Mouse (Mus musculus) retina, postnatal 1 day (tissue): Measurements from ENCODE around the gene Ugt1a7c.
"Not testable (repeated sequence)": the region's sequence is repeated elsewhere in the genome, so short reads cannot be mapped to it uniquely, and the experiment has no call there.

Experiments
- DNase-seq: peaks from one replicate; pipeline ENCODE4 v3.0.0-alpha.2; 2012

Gene Ugt1a7c

GRCm38 (mm10) chr1:88200456-88200855 lies 105.6 kb downstream of the Ugt1a7c start, which contains the start of gene Ugt1a2:
Gene Ugt1a2 (plus strand): TSS chr1:88200601.
- DNase-seq: no peak

GRCm38 (mm10) chr1:88205294-88205922 lies 110.5 kb downstream of the Ugt1a7c start, which contains the start of gene Dnajb3:
Gene Dnajb3 (minus strand): TSS chr1:88205782.
- DNase-seq: peak; percentile 90

DNA sequence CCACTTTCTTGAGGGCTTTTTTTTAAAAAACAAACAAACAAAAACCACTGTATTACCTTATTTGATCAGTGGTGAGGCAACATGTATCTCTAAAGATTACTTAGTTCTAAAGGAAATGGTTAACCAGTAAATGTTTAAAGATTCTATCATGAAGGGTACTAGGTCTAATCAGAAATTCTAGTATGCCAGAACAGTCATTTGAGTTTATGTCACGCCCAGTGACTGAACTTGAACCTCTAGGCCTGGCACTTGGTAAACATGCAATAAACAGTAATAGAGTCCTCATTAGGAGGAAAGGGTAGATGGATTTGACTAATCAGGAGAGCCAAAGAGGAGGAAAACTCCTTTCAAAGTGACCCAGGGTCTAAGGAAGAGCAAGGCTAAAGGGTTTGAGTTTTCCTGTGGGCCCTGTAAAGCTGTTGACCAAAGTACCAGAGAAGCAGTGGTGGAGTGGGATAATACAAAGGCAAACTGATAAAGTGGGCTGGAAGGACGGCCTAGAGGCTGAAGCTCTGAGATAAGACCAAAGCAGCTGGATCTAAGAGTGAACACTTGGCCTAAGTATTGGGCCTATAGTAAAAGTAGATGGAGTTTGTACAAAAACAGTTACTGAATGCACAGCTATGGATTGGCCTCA lies 112.1 kb downstream of the Ugt1a7c start:
- no peak for DNase-seq

DNA sequence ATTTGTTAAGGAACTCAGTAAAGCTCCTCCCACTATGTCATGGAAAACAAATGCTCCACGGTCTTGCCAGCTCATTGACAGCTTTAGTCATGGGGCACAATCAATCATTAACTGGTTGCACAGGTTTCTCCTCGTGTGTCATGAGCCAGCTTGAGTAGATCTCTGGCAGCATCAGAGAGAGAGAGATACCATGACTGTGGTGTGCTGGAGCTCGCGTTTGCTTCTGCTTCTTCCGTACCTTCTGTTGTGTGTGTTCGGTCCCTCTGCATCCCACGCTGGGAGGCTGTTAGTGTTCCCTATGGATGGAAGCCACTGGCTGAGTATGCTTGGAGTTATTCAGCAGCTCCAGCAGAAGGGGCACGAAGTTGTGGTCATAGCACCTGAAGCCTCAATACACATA lies 117.0 kb downstream of the Ugt1a7c start, which contains the start of gene Ugt1a1:
Gene Ugt1a1, plus strand, starts transcription at position 148 of the 400 bp plus-strand sequence.
- DNase-seq: no peak

DNA sequence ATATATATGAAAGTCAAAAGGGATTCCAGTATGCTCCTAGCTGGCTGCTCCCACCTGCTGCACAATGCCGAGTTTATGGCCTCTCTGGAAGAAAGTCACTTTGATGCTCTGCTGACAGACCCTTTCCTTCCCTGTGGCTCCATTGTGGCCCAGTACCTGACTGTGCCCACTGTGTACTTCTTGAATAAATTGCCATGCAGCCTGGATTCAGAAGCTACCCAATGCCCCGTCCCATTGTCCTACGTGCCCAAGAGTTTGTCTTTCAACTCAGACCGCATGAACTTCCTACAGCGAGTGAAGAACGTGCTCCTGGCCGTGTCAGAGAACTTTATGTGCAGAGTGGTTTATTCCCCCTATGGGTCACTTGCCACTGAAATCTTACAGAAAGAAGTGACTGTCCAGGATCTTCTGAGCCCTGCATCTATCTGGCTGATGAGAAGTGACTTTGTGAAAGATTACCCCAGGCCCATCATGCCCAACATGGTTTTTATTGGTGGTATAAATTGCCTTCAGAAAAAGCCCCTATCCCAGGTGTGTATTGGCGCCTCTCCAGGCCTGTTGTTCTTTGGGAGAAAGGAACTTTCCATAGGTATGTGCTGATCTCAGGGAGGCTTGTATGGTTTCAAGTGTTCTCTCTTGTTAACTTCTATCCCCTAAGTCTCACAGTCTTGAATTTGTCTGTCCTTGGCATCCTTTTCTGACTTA lies 117.6 kb downstream of the Ugt1a7c start:
- peak; percentile 6 for DNase-seq

DNA sequence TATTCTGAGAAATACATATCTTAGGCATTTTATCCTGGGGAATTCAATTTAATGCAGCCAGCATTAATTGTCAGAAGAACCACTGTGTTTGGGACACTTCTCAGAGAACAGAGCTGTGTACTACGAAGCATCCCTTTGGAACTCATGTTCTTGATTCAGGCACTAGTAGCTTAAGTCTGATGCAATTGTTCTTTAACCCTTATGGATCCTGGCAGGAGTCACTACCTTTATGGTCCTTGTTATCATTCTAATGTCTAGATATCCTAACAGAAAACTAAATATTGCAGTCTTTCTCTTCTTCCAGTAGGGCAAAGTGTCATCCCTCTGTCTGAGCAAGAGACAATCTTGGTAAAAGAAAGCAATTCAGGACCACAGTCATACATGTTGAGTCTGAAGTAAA lies 118.2 kb downstream of the Ugt1a7c start:
- DNase-seq: peak; percentile 1

DNA sequence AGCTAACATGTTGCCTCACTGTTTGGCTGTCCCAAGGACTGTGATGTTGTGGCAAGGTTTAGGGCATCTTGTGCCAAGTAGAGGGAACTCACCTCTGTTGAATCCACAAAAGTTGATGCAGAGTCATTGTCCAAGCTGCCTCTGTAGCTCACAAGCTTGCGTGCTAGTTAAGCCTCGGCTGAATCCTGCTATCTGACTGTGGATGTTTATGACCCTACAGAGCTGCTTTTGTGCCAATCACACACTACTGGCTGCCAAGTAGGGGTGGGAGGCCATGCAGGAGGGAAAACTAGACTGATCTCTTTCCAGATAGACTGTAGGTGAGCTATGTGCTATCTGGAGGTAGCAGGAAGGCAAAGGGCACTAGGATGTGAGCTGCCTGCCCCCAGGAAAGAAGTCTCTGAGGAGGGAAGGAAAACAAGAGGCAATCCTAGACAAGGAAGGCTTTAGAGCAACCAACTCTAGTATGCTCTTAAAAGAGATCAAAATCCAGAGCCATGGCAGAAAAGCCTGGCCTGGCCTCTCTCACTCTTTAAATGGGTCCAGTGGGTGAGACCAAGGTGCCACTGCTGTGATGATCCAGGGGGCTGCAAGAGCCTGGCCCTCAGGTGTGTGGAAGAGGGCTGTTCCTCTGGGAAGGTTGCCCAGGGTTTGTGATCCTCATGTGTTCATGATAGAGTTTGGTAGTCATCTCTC lies 119.1 kb downstream of the Ugt1a7c start:
- DNase-seq: peak; percentile 12

GRCm38 (mm10) chr1:88214462-88214952 lies 119.6 kb downstream of the Ugt1a7c start:
- DNase-seq: peak; percentile 12

DNA sequence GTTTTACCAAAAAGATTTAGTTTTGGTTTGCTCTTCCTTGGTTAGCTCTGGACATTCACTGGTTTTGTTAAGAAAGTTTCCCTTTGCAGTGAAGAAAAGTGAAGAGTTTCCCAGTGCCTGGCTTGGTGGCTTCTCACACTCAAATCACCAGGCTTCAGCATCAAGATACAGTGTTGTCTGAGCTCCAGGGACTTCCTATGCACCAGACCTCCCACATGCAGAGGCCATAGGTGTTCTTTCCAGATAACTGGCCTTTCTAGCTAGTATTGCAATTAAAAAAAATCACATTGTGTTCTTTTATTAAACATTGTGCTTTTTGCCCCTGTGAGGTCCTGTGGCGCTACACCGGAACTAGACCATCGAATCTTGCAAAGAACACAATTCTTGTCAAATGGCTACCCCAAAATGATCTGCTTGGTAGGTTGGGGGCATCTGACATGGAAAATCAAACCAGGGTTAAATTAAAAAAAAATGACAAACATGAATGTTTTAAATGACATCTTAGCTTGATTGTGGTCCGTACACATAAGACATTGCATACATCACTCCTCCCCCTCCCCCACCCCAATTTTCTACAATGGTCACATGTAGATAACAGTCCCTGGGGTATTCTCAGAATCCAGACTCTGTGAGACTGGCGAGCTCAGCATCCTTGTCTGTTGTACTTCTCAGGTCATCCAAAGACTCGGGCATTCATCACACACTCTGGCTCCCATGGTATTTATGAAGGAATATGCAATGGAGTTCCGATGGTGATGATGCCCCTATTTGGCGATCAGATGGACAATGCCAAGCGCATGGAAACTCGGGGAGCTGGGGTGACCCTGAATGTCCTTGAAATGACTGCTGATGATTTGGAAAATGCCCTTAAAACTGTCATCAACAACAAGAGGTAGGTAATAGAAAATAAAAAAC lies 120.9 kb downstream of the Ugt1a7c start:
- DNase-seq: peak; percentile 10

DNA sequence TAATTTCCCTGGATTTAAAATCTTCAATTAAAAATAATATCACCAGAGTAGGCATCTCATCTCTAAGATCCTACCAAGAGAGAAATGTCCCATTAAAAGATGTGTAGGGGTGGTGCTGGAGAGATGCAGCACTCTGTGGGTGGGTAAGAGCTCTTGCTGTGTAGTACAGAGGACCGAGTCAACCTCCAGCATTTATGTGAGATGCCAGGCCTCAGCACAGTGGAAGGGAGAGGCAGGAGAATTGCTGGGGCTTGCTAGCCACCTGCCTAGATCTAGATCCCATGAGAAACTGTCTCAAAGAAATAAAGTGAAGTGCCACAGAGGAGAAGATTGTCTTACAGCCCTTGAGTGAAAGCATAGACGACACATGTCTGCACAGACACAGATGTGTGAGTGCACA lies 121.7 kb downstream of the Ugt1a7c start:
- peak; percentile 13 for DNase-seq

- DNase-seq: peak; percentile 9
These were observed 122.3 kb downstream of the Ugt1a7c start for GRCm38 (mm10) chr1:88217144-88217543.

- DNase-seq: peak; percentile 9
These were observed 122.7 kb downstream of the Ugt1a7c start for GRCm38 (mm10) chr1:88217576-88217975.

- peak; percentile 6 for DNase-seq
These were observed 123.2 kb downstream of the Ugt1a7c start for GRCm38 (mm10) chr1:88218051-88218450.

GRCm38 (mm10) chr1:88218591-88218990 lies 123.7 kb downstream of the Ugt1a7c start:
- no peak for DNase-seq

DNA sequence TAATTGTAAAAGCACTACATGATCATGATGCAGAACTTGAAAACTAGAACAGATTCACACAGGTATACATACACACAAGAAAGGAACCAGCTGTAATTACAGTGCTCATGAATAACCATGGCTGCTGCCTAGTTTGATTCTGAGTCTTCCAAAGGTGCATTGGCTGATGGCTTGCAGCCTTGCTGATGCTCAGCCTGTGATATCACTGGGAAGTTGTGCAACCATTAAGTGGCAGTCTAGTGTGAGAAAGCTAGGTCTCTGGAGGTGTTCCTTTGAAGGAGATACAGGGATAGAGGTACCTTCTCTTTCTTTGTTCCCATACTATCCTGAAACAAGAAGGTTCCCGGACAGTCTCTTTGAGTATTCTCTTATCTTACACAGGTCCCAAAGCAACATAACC lies 124.2 kb downstream of the Ugt1a7c start:
- no peak for DNase-seq

GRCm38 (mm10) chr1:88220336-88220735 lies 125.5 kb downstream of the Ugt1a7c start:
- DNase-seq: no peak

GRCm38 (mm10) chr1:88222216-88222615 lies 127.4 kb downstream of the Ugt1a7c start:
- DNase-seq: no peak

- not testable (repeated sequence) for DNase-seq
These were observed 128.2 kb downstream of the Ugt1a7c start for GRCm38 (mm10) chr1:88223011-88223515.

DNA sequence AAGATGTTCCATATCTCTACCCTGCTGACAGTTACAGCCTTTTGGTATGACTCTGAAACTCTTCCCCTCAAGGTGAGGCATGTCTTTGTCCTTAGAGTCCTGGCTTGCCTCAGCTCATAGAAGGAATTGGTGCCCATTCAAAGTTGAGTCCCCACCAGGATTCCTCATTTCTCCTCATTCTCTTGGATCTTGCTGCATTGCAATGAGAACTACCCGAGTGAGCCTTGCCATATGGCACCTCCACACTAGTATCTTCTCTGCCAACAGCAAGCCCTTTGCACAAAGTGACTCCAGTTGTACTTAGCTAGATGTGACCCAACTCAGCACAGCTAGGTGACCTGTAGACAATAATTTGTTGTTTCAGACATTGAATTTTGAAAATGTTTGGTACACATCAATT lies 128.7 kb downstream of the Ugt1a7c start:
- no peak for DNase-seq

GRCm38 (mm10) chr1:88224029-88224776 lies 129.3 kb downstream of the Ugt1a7c start:
- no peak for DNase-seq

GRCm38 (mm10) chr1:88225301-88225700 lies 130.4 kb downstream of the Ugt1a7c start:
- DNase-seq: not testable (repeated sequence)
